Mouse (Mus musculus) testis, adult 2 months (tissue): Measurements from ENCODE around the gene Emid1.

Experiments
- CTCF ChIP-seq: fragments of 200-500 bp; IDR thresholded peaks from 2 replicates; pipeline ENCODE4 v1.5.1; 2012; ENCODE audit warnings: low read depth, mild to moderate bottlenecking, inconsistent platforms, low read length, moderate library complexity; ENCODE audit not compliant: control insufficient read depth, insufficient read depth, insufficient replicate concordance
- POLR2A ChIP-seq: fragments of 200-500 bp; IDR thresholded peaks from 2 replicates; pipeline ENCODE4 v1.6.1; 2012; ENCODE audit warnings: low read depth, mild to moderate bottlenecking, inconsistent platforms, low read length, moderate library complexity; ENCODE audit not compliant: control insufficient read depth

DNA sequence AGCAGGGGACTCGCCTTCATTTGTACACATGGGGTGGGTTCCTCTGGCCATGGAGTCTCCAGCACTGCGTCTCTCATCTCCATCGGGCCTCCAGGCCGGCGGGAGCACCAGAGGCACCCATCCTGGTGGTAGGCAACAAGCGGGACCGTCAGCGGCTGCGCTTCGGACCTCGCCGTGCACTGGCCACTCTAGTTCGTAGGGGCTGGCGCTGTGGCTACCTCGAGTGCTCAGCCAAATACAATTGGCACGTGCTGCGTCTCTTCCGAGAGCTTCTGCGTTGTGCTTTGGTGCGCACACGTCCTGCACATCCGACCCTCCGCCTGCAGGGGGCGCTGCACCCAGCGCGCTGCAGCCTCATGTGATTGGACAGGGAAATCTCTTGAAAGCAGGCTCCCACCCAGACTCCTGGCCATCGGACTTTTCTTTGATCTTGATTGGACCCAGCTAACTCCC, 92.3 kb downstream of the Emid1 start:
- TF ChIP-seq CTCF (peak; percentile 98), POLR2A (peak; percentile 49)
